Mouse (Mus musculus) E14TG2a.4 (cell line): Measurements from ENCODE around the gene Crim1.

ENCODE experiments used
- CTCF ChIP-seq: conservative IDR thresholded peaks from 2 replicates; pipeline ENCODE4 v1.5.1; 2014; ENCODE audit warnings: low read length
- POU5F1 ChIP-seq: IDR thresholded peaks from 2 replicates; pipeline ENCODE4 v1.6.1; 2014; ENCODE audit warnings: low read length, borderline replicate concordance

GRCm38 (mm10) chr17:78347111-78347801 lies 147.2 kb downstream of the Crim1 start:
- TF ChIP-seq CTCF (no peak), POU5F1 (no peak)
